Mouse (Mus musculus) E14TG2a.4 (cell line): ENCODE results near the gene Sulf2.

Experiments
- CTCF ChIP-seq: conservative IDR thresholded peaks from 2 replicates; pipeline ENCODE4 v1.5.1; 2014; ENCODE audit warnings: low read length
- NANOG ChIP-seq: IDR thresholded peaks from 2 replicates; pipeline ENCODE4 v1.6.1; 2014; ENCODE audit warnings: borderline replicate concordance, low read length, mixed read lengths
- POU5F1 ChIP-seq: IDR thresholded peaks from 2 replicates; pipeline ENCODE4 v1.6.1; 2014; ENCODE audit warnings: low read length, borderline replicate concordance

GRCm38 (mm10) chr2:166154749-166155453 lies 562 bp downstream of the Sulf2 start:
- TF ChIP-seq POU5F1 (no peak), CTCF (no peak), NANOG (no peak)
